Mouse (Mus musculus): ENCODE results near the gene Dnmt3l.
"Not testable (repeated sequence)": the region's sequence is repeated elsewhere in the genome, so short reads cannot be mapped to it uniquely, and the experiment has no call there.

- not testable (repeated sequence) for TF ChIP-seq POLR2A (IDR thresholded peaks at IDR 0.05; ENCODE audit: extremely low read depth, insufficient read depth, low read length); CTCF (IDR thresholded peaks at IDR 0.05; ENCODE audit: low read depth, low read length)
These were observed 21.8 kb upstream of the Dnmt3l start for GRCm38 (mm10) chr10:78019984-78020383.

Data from liver, adult 2 months (tissue).